Mouse (Mus musculus): ENCODE data around the gene Decr2. TPM values are rescaled to one million over a fixed set of nuclear protein-coding genes. Genes with fewer than 3 reads are reported as not detected.

Decr2 gene
- total RNA-seq, 1 experiment, result 12.6 TPM

DNA sequence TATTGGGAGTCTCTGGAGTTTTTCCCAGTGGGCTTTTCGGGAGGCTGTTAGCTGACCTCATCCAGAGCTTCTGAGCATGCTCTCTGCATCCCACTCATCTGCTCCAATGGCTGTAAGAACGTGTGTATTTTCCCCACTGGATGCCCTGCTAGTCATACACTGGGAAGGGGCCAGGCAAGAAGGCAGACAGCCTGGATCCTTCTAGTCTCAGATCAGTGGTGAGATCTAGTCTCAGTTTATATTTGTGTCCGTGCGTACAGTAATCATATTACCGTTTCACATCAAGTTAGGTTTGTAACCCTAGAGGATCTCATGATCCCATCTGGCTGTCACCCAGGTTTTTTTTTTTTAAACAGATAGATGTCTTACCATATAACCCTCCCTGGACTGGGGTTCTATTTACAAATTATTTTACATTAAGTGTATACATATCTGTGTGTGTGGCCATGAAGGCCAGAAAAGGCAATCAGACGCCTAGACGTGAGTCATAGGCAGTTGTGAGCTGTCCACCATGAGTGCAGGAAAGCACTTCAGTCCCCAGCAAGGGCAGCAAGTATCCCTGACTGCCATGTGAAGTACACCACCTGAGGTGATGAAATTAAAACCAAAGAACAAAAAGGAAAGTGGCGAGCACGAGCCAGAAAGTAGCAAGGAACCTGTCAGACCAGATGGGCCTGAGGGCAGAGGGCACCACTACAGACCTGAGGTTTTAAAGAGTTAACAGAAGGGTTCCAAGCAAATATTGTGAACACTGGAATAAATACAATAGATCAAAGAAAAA is 32.2 kb downstream of the Decr2 start:
- in situ Hi-C loops (cut with MboI; ENCODE audit: low sequenced_read_pairs in 2 of 2, unreplicated experiment in 2 of 2), result no loop called here
- TF ChIP-seq CHD2 (IDR thresholded peaks at IDR 0.05; ENCODE audit: low read depth, low read length) (no peak), MAFK (IDR thresholded peaks at IDR 0.05; ENCODE audit: insufficient read depth, low read depth, low read length) (no peak), ZC3H11A (IDR thresholded peaks at IDR 0.05; ENCODE audit: borderline replicate concordance, low read depth, low read length) (no peak), ZNF384 (IDR thresholded peaks at IDR 0.05; ENCODE audit: low read depth, low read length) (no peak), HCFC1 (IDR thresholded peaks at IDR 0.05; ENCODE audit: borderline replicate concordance, insufficient read depth, low read length) (no peak)
- no peaks in the 10 kb centered on the region for H3K36me3 ChIP-seq (ENCODE audit: control insufficient read depth, insufficient read depth, low read length, poor library complexity, severe bottlenecking)

DNA sequence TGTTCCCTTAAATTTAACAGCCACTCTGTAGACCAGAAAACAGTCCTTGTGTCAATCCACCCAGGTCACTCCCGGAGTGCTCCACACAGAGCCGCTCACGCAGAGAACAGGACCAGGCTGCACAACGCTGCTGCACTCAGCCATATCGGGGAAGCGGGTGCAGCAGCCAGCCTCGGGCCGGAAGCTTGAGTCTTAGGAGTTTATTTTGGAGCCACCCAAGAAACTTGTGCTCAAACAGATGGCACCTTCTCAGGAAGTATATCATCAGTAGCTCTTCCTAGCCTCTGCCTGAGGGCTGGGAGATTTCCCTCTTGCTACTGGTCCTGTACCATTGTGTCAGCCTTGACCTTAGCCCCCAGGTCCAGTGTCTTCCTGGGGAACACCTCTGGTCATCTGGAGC is 32.9 kb downstream of the Decr2 start:
- no peaks in the 10 kb centered on the region for H3K36me3 ChIP-seq (ENCODE audit: control insufficient read depth, insufficient read depth, low read length, poor library complexity, severe bottlenecking)
- no peak overlapping the region for H3K27ac ChIP-seq (ENCODE audit: insufficient read depth, low read depth, low read length, poor library complexity, severe bottlenecking)
- no peak overlapping the region for H3K4me3 ChIP-seq (ENCODE audit: insufficient read depth in 1 of 2, low read depth in 1 of 2, low read length in 2 of 2, poor library complexity in 1 of 2, severe bottlenecking in 1 of 2)
- in situ Hi-C loops (cut with MboI; ENCODE audit: low sequenced_read_pairs in 2 of 2, unreplicated experiment in 2 of 2), result no loop called here
- H3K4me1 ChIP-seq (ENCODE audit: control insufficient read depth in 2 of 2, insufficient read depth in 2 of 2, low read length in 2 of 2, poor library complexity in 1 of 2), result peaks cover 0 to 13% of the 10 kb centered on the region in 2 experiments; a peak in 1 of 4 replicates
- no peaks in the 10 kb centered on the region for H3K9me3 ChIP-seq (ENCODE audit: control insufficient read depth, insufficient read depth, low read depth, low read length)
- no peak overlapping the region for H3K9ac ChIP-seq (ENCODE audit: insufficient read depth, low read depth, low read length, poor library complexity, severe bottlenecking)
- TF ChIP-seq HCFC1 (IDR thresholded peaks at IDR 0.05; ENCODE audit: borderline replicate concordance, insufficient read depth, low read length), result no peak
- TF ChIP-seq MAFK (IDR thresholded peaks at IDR 0.05; ENCODE audit: insufficient read depth, low read depth, low read length), result no peak
- TF ChIP-seq CHD2 (IDR thresholded peaks at IDR 0.05; ENCODE audit: low read depth, low read length), result no peak
- TF ChIP-seq ZC3H11A (IDR thresholded peaks at IDR 0.05; ENCODE audit: borderline replicate concordance, low read depth, low read length), result no peak
- no peak for DNase-seq (ENCODE audit: low read depth, low spot score)

More for the DNA sequence above, 32.2 kb downstream of the Decr2 start:
- H3K9me3 ChIP-seq (ENCODE audit: control insufficient read depth, insufficient read depth, low read depth, low read length), result no peaks in the 10 kb centered on the region
- H3K27ac ChIP-seq (ENCODE audit: insufficient read depth, low read depth, low read length, poor library complexity, severe bottlenecking), result no peak overlapping the region
- peaks cover 0 to 13% of the 10 kb centered on the region in 2 experiments; a peak in 1 of 4 replicates for H3K4me1 ChIP-seq (ENCODE audit: control insufficient read depth in 2 of 2, insufficient read depth in 2 of 2, low read length in 2 of 2, poor library complexity in 1 of 2)
- no peak for DNase-seq (ENCODE audit: low read depth, low spot score)
- no peak overlapping the region for H3K9ac ChIP-seq (ENCODE audit: insufficient read depth, low read depth, low read length, poor library complexity, severe bottlenecking)
- H3K4me3 ChIP-seq (ENCODE audit: insufficient read depth in 1 of 2, low read depth in 1 of 2, low read length in 2 of 2, poor library complexity in 1 of 2, severe bottlenecking in 1 of 2), result no peak overlapping the region

DNA sequence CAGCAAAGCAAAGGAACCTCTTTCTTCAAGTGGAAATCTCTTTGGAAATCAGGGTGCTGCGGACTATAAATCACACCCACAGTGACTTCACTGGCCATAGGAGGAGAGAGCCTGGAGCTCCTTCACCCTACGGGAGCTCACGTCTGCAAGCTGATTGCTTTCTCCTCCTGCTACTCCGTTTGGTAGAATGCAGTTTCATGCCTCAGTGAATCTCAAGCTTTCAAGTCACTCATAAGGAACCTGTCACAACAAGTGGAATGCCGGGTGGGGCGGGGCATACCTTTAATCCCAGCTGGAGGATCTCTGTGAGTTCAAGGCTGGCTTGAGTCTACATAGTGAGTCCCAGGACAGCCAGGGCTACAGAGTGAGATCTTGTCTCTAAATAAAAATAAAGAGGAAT is 35.0 kb downstream of the Decr2 start:
- in situ Hi-C loops (cut with MboI; ENCODE audit: low sequenced_read_pairs in 2 of 2, unreplicated experiment in 2 of 2), result no loop called here
- Histone ChIP-seq H3K27ac (ENCODE audit: insufficient read depth, low read depth, low read length, poor library complexity, severe bottlenecking) (no peak overlapping the region), H3K9me3 (ENCODE audit: control insufficient read depth, insufficient read depth, low read depth, low read length) (no peaks in the 10 kb centered on the region), H3K4me1 (ENCODE audit: control insufficient read depth in 2 of 2, insufficient read depth in 2 of 2, low read length in 2 of 2, poor library complexity in 1 of 2) (peaks cover 0 to 8% of the 10 kb centered on the region in 2 experiments; a peak in 1 of 4 replicates), H3K36me3 (ENCODE audit: control insufficient read depth, insufficient read depth, low read length, poor library complexity, severe bottlenecking) (no peaks in the 10 kb centered on the region), H3K9ac (ENCODE audit: insufficient read depth, low read depth, low read length, poor library complexity, severe bottlenecking) (no peak overlapping the region), H3K4me3 (ENCODE audit: insufficient read depth in 1 of 2, low read depth in 1 of 2, low read length in 2 of 2, poor library complexity in 1 of 2, severe bottlenecking in 1 of 2) (no peak overlapping the region)
- no peak for DNase-seq (ENCODE audit: low read depth, low spot score)
- no peak for TF ChIP-seq HCFC1 (IDR thresholded peaks at IDR 0.05; ENCODE audit: borderline replicate concordance, insufficient read depth, low read length)
- TF ChIP-seq MAFK (IDR thresholded peaks at IDR 0.05; ENCODE audit: insufficient read depth, low read depth, low read length), result no peak
- no peak for TF ChIP-seq CHD2 (IDR thresholded peaks at IDR 0.05; ENCODE audit: low read depth, low read length)
- TF ChIP-seq ZC3H11A (IDR thresholded peaks at IDR 0.05; ENCODE audit: borderline replicate concordance, low read depth, low read length), result no peak
- no peak for TF ChIP-seq ZNF384 (IDR thresholded peaks at IDR 0.05; ENCODE audit: low read depth, low read length)

DNA sequence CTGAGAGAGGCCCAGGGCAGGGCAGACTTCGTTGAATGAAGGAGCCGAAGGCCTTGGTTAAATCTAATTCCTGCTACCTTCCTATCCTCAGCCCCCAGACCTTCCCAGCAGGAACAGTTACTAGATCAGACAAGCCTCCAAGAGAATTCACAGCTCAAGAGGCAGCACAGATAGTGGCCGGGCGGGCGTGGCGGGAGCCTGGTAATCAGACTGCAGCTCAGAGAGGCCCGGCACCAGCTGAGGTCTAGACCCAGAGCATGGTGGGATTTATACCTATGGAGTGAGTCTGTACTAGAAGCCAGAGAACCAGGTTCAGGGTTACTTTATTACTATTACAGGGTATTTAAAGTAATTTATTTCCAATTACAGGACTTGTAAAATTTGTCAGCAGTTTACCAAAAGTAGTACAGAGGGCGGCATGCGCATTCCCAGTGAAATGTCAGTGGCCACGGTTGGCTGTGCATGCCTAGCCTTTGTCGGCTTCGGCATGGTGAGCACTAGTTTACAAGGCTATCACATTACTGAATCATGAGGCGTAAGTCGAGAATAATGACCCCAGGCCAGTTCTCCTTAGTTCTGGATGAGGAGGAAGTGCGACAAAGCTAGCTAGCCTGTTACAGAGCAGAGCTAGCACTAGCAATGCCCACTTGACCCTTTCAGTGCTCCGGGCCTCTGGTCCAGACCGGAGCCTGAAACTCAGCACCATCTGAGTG is 35.8 kb downstream of the Decr2 start:
- no peak overlapping the region for H3K4me3 ChIP-seq (ENCODE audit: insufficient read depth in 1 of 2, low read depth in 1 of 2, low read length in 2 of 2, poor library complexity in 1 of 2, severe bottlenecking in 1 of 2)
- in situ Hi-C loops (cut with MboI; ENCODE audit: low sequenced_read_pairs in 2 of 2, unreplicated experiment in 2 of 2), result no loop called here
- no peaks in the 10 kb centered on the region for H3K36me3 ChIP-seq (ENCODE audit: control insufficient read depth, insufficient read depth, low read length, poor library complexity, severe bottlenecking)
- H3K9me3 ChIP-seq (ENCODE audit: control insufficient read depth, insufficient read depth, low read depth, low read length), result no peaks in the 10 kb centered on the region
- no peak for DNase-seq (ENCODE audit: low read depth, low spot score)
- peaks cover 0 to 6% of the 10 kb centered on the region in 2 experiments; a peak in 1 of 4 replicates for H3K4me1 ChIP-seq (ENCODE audit: control insufficient read depth in 2 of 2, insufficient read depth in 2 of 2, low read length in 2 of 2, poor library complexity in 1 of 2)
- H3K9ac ChIP-seq (ENCODE audit: insufficient read depth, low read depth, low read length, poor library complexity, severe bottlenecking), result no peak overlapping the region
- no peak overlapping the region for H3K27ac ChIP-seq (ENCODE audit: insufficient read depth, low read depth, low read length, poor library complexity, severe bottlenecking)
- TF ChIP-seq CHD2 (IDR thresholded peaks at IDR 0.05; ENCODE audit: low read depth, low read length) (no peak), MAFK (IDR thresholded peaks at IDR 0.05; ENCODE audit: insufficient read depth, low read depth, low read length) (no peak), ZC3H11A (IDR thresholded peaks at IDR 0.05; ENCODE audit: borderline replicate concordance, low read depth, low read length) (no peak), ZNF384 (IDR thresholded peaks at IDR 0.05; ENCODE audit: low read depth, low read length) (no peak), HCFC1 (IDR thresholded peaks at IDR 0.05; ENCODE audit: borderline replicate concordance, insufficient read depth, low read length) (no peak)

Measured in ES-E14 (cell line).